Mouse (Mus musculus) midbrain, embryonic 16.5 days (tissue): ENCODE results near the gene Lman2. TPM values are rescaled to one million over a fixed set of nuclear protein-coding genes. Genes with fewer than 3 reads are reported as not detected.
A peak's percentile ranks its signal among the peaks of the same experiment; 100 is the strongest.

ENCODE experiments used
- ATAC-seq: fragments of 200-750 bp; cut with Nextera tagmentation; 2 replicates; pipeline ENCODE4 v1.8.0; 2017; ENCODE audit warnings: moderate TSS enrichment
- H3K27ac ChIP-seq: fragments of 300-500 bp; sonication (generic); 2 replicates; pipeline ENCODE4 v1.5.1; 2014; ENCODE audit warnings: mild to moderate bottlenecking, low read length, mixed read lengths
- H3K27me3 ChIP-seq: fragments of 300-500 bp; sonication (generic); 2 replicates; pipeline ENCODE4 v1.6.1; 2014; ENCODE audit warnings: low read depth, low read length, mixed read lengths; ENCODE audit not compliant: control insufficient read depth, insufficient read depth
- H3K36me3 ChIP-seq: fragments of 300-500 bp; sonication (generic); 2 replicates; pipeline ENCODE4 v1.6.1; 2014; ENCODE audit warnings: mild to moderate bottlenecking, low read length, moderate library complexity, mixed read lengths; ENCODE audit not compliant: control insufficient read depth, insufficient read depth
- H3K4me1 ChIP-seq: fragments of 300-500 bp; sonication (generic); 2 replicates; pipeline ENCODE4 v1.6.1; 2014; ENCODE audit warnings: mild to moderate bottlenecking, low read length, mixed read lengths; ENCODE audit not compliant: control insufficient read depth, insufficient read depth
- H3K4me2 ChIP-seq: fragments of 300-500 bp; sonication (generic); 2 replicates; pipeline ENCODE4 v1.6.1; 2014; ENCODE audit warnings: mild to moderate bottlenecking, low read length, mixed read lengths
- H3K4me3 ChIP-seq: fragments of 300-500 bp; sonication (generic); 2 replicates; pipeline ENCODE4 v1.5.1; 2014; ENCODE audit warnings: low read depth, mild to moderate bottlenecking, low read length, moderate library complexity, mixed read lengths
- H3K9ac ChIP-seq: fragments of 300-500 bp; sonication (generic); 2 replicates; pipeline ENCODE4 v1.6.1; 2014; ENCODE audit warnings: low read depth, low read length, mixed read lengths
- H3K9me3 ChIP-seq: fragments of 300-500 bp; sonication (generic); replicated peaks from 2 replicates; pipeline ENCODE4 v1.6.1; 2014; ENCODE audit warnings: mild to moderate bottlenecking, low read length, mixed read lengths; ENCODE audit not compliant: control insufficient read depth, poor library complexity, severe bottlenecking
- WGBS: fragments of 180-500 bp; shearing (Covaris S2); extraction: QIAGEN DNeasy Blood & Tissue Kit; methylation state at CpG from one replicate; pipeline ENCODE4 v1.1.7; 2014; 5-methylcytosine and 5-hydroxymethylcytosine counted together
- polyA plus RNA-seq: library from polyadenylated mRNA; unstranded; fragments of >200 nt; fragmentation: Nextera tagmentation; extraction: Ambion mirVana; gene quantifications from 2 replicates; pipeline ENCODE4 v1.2.1, GENCODE M21; 2015

Gene Lman2
- polyA plus RNA-seq = 43.4 and 50.3 TPM in 2 replicates

DNA sequence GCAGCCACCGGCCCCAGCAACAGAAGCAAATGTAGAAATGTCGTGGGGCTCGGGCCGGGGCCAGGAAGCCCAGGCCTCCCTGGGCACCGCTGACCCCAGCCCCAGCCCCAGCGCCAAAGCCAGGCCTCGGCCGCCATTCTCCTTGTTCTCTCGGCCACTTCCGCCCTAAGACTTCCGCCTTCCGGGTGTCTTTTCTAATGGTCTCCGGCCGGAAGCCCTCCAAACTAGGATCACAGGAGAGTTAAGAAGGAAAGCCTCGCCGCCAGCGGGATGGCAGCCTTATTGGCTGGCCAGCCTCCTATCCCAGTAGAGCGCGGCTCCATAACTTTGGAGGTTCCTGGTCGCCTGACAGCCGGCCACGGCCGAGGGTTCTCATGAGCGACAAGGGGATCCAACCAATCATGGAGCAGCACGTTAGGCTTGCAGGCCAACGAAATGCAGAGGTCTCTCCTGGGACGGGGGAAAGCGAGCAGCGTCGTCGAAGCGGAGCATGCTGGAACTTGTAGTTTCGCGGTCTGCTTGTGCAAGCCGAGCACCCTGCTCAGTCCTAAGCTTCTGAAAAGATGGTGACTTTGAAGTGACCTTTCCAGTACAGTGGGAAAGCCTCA, at the start of gene Lman2:
Gene Lman2 (minus strand): TSS at position 331 of the 608 bp plus-strand sequence.
- H3K36me3 ChIP-seq = peaks cover 2% of the 10 kb centered on the region; the same call in 1 of the 2 replicates
- H3K4me2 ChIP-seq = peak within 1 kb of the TSS; percentile 64
- peak within 1 kb of the TSS; percentile 71 for H3K4me3 ChIP-seq
- peak; percentile 99 for ATAC-seq
- H3K9me3 ChIP-seq = no peaks in the 10 kb centered on the region
- H3K4me1 ChIP-seq = peaks cover 11% of the 10 kb centered on the region
- 0% methylated on average over 35 of the region's 35 CpGs for whole genome bisulfite sequencing
- no peaks in the 10 kb centered on the region for H3K27me3 ChIP-seq
- peak within 1 kb of the TSS; percentile 88 for H3K27ac ChIP-seq
- H3K9ac ChIP-seq = peak within 1 kb of the TSS; percentile 91

GRCm38 (mm10) chr13:55411826-55412225, 49.2 kb upstream of the Lman2 start:
- no peak overlapping the region for H3K27ac ChIP-seq
- H3K36me3 ChIP-seq = no peaks in the 10 kb centered on the region
- ATAC-seq = no peak
- H3K4me1 ChIP-seq = no peaks in the 10 kb centered on the region
- H3K9ac ChIP-seq = no peak overlapping the region
- no peak overlapping the region for H3K4me3 ChIP-seq
- no peaks in the 10 kb centered on the region; the same call in 1 of the 2 replicates for H3K27me3 ChIP-seq
- WGBS = 68% methylated on average over 7 of the region's 7 CpGs
- no peak overlapping the region for H3K4me2 ChIP-seq
- H3K9me3 ChIP-seq = no peaks in the 10 kb centered on the region

- Histone ChIP-seq H3K27ac (no peak overlapping the region), H3K27me3 (no peaks in the 10 kb centered on the region; the same call in 1 of the 2 replicates), H3K4me2 (no peak overlapping the region), H3K4me1 (peaks cover 6% of the 10 kb centered on the region; the same call in 1 of the 2 replicates), H3K9me3 (no peaks in the 10 kb centered on the region), H3K36me3 (no peaks in the 10 kb centered on the region), H3K4me3 (no peak overlapping the region), H3K9ac (no peak overlapping the region)
- ATAC-seq = no peak
- 87% methylated on average over 19 of the region's 19 CpGs for WGBS
Measured at GRCm38 (mm10) chr13:55408546-55409120, 46.0 kb upstream of the Lman2 start.

DNA sequence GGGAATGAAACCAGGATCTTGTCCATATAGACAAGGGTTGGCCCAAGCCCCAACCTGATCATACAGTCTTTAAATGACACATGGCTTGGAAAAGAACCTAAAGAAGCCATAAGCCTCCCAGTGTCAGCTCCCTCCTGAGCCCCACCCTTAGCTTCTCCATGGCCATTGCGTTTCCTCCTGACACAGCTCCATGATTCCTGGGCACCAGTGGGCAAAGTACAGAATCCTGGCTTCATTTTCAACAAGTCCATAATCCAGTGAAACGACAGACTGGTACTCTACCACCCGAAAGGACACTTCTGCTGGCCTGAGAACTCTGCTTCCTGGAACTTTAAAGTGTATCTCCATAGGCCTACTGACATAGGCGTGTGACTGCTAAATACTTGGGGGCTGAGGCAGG, 44.8 kb upstream of the Lman2 start:
- H3K4me2 ChIP-seq = no peak overlapping the region
- H3K4me1 ChIP-seq = peaks cover 6% of the 10 kb centered on the region; the same call in 1 of the 2 replicates
- no peak overlapping the region for H3K9ac ChIP-seq
- no peaks in the 10 kb centered on the region for H3K27me3 ChIP-seq
- H3K9me3 ChIP-seq = no peaks in the 10 kb centered on the region
- ATAC-seq = no peak
- no peaks in the 10 kb centered on the region for H3K36me3 ChIP-seq
- no peak overlapping the region for H3K4me3 ChIP-seq
- no peak overlapping the region for H3K27ac ChIP-seq
- 87% methylated on average over 4 of the region's 4 CpGs for WGBS

GRCm38 (mm10) chr13:55405783-55406390, 43.3 kb upstream of the Lman2 start:
- peak overlapping the region; percentile 49 for H3K9ac ChIP-seq
- H3K4me1 ChIP-seq = peaks cover 6% of the 10 kb centered on the region; the same call in 1 of the 2 replicates
- H3K36me3 ChIP-seq = no peaks in the 10 kb centered on the region
- H3K9me3 ChIP-seq = no peaks in the 10 kb centered on the region
- H3K4me2 ChIP-seq = peak overlapping the region; percentile 31
- H3K27ac ChIP-seq = peak overlapping the region; percentile 78
- ATAC-seq = peak; percentile 53
- H3K27me3 ChIP-seq = no peaks in the 10 kb centered on the region
- H3K4me3 ChIP-seq = no peak overlapping the region
- 46% methylated on average over 13 of the region's 13 CpGs for WGBS

DNA sequence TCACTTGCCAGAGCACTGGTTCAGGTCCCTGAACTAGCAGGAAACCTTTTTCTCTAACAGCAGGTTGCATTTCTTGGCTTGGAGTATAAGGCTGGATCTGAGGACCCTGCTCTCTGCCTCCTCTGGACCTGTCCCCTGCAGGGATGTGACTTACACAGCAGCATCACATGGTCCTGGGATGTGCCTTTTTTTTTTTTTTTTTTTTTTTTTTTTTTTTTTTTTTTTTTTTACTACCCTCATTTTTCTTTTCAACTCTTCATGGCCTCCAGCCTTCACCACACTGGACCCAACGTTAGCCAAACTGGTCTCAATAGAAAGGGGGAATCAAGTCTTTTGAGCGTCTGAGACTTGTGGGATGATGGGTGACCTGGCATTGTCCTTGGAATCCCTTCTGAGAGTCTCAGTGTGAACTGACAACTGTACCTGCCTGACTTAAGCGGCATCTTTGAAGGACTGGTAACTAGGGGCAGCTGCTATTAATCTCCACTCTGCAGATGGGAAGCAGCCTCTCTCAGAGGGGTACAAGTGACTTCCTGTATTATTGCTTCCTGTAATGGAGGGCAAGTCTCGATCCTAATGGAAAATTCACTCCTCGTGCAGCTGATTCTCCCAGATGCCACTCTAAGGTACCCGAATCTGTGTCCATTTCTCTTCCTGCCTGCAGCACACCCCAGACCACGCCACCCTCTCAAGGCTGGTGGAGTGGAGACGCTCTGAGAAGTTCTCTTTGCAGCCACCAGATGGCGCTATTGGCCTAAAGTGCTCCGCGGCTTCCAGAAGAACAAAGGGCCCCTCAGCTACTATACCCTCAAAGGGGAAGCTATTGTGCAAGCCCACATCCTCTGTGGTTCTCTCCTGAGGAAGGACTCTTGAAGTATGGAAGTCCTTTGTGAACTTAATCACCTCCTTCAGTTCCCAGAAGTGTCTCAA, 42.5 kb upstream of the Lman2 start:
- no peaks in the 10 kb centered on the region for H3K36me3 ChIP-seq
- H3K9me3 ChIP-seq = no peaks in the 10 kb centered on the region
- peak; percentile 94 for ATAC-seq
- peak overlapping the region; percentile 31 for H3K4me2 ChIP-seq
- no peaks in the 10 kb centered on the region for H3K27me3 ChIP-seq
- H3K27ac ChIP-seq = peak overlapping the region; percentile 78
- 10% methylated on average over 11 of the region's 11 CpGs for WGBS
- peaks cover 6% of the 10 kb centered on the region; the same call in 1 of the 2 replicates for H3K4me1 ChIP-seq
- peak overlapping the region; percentile 49 for H3K9ac ChIP-seq
- H3K4me3 ChIP-seq = no peak overlapping the region

DNA sequence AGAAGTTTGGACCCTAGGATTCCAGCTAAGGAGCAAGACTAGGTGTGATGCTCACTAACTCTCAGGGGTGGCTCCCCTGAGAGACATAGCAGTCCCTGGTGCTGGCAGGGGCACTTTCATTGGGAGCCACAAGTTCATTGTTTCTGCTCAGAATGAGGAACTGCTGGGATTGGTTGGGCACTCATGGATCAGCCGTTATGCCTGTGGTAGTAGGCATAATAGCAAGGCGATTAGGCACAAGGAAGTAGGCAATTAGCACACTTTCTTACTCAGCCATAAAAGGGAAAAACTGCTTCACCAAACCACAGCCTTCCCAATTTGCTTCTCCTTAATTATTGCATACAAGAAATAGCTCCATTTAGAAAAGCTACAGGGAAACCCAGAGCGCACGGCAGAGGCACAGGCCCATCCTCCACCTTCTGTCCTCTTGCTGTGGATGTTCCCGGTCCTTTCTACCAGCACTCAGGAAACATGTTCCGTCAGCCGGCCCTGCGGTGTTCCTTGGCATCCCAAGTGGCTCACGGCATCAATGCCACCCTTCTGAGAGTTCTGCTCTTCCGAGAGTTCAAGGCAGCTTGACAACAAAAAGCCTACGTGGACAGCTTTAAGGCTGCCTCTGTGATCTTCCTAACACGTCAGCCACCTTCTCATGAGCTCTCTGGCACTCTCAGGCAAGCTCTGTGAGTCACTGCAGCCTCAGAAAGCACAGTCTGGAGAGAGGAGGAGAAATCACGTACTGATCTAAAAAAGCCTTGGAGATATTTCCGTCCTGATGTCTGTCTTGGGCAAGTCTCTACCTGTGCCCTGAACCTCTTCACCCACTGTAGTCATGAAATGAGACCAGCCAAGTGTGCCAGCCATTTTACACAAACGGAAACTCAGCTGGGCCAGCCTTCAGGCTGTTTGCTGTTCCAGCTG, 41.6 kb upstream of the Lman2 start:
- no peak for ATAC-seq
- Histone ChIP-seq H3K4me2 (no peak overlapping the region), H3K9ac (no peak overlapping the region), H3K9me3 (no peaks in the 10 kb centered on the region), H3K4me1 (peaks cover 6% of the 10 kb centered on the region; the same call in 1 of the 2 replicates), H3K27me3 (no peaks in the 10 kb centered on the region), H3K36me3 (no peaks in the 10 kb centered on the region), H3K4me3 (no peak overlapping the region), H3K27ac (no peak overlapping the region)
- 66% methylated on average over 15 of the region's 15 CpGs for WGBS

DNA sequence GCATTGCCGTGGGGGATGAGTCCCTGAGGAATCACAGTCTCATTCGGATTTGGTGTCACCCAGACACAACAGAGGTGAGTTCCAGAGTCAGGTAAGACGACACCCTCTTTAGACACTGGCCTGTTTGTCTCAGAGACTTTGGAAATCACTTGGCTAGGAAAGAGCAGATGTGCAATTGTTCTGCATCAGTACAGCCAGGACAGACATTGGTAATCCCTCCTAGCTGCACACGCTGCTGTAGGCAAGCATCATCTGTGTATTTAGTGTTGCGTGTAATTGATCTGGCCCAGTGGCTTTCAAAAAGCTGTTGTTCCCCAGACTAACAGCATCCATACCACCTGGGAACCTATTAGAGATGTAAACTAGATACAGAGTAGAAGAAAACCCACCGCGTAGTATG, 40.7 kb upstream of the Lman2 start:
- no peak overlapping the region for H3K9ac ChIP-seq
- H3K4me2 ChIP-seq = no peak overlapping the region
- no peaks in the 10 kb centered on the region for H3K9me3 ChIP-seq
- no peaks in the 10 kb centered on the region for H3K36me3 ChIP-seq
- ATAC-seq = no peak
- H3K27ac ChIP-seq = no peak overlapping the region
- peaks cover 6% of the 10 kb centered on the region; the same call in 1 of the 2 replicates for H3K4me1 ChIP-seq
- H3K4me3 ChIP-seq = no peak overlapping the region
- 63% methylated on average over 7 of the region's 7 CpGs for WGBS
- no peaks in the 10 kb centered on the region for H3K27me3 ChIP-seq
